Mouse (Mus musculus) layer of hippocampus, adult 11-12 months (tissue): Measurements from ENCODE around the gene Crebrf.

Experiments
- DNase-seq: peaks from one replicate; pipeline ENCODE4 v3.0.0; 2022; ENCODE audit warnings: low spot score

The Crebrf gene

DNA sequence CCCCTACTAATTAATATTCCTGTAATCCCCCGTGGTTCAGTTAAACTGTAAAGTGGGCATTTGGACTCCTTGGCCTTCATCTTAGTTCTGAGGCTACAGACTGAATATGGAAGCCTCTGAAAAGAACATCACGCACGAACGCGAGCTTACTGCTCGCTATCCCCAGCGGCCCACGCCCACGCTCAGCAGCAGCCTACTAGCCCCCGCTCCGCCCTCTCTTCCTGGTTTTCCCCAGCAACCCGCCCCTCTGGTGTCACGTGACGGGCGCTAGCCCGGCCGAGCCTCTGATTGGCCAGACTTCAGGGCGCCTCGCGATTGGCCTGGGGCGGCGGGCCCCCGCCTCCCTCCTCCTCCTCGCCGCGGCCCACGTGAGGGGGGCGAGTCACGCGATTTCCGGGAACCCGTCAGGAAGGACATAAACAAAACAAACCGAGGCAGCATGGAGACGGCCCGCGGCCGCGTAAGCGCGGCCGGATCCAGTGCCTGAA lies at the start of gene Crebrf:
TSS of gene Crebrf (plus strand) at position 380 of the 488 bp plus-strand sequence.
- DNase-seq = peak; percentile 99

DNA sequence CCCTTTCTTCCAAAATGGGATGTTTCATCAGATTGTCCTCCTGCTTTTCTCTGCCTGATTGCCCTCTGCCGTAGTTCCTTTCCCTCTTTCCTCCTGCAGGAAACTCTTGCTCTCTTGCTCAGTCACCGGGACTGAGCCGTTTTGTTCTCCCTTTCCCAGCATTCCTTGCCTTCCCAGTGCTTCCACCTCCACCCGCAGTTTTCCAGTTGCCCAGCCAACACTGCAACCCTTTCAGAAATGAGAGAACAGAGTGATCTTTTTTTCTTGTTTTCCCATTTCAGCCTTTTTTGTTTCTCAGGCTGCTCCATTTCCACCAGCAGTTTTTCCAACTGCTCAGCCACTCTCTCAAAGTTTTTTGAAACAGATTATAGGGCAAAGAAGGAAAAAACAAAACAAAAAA lies 44.2 kb upstream of the Crebrf start:
- DNase-seq = no peak

DNA sequence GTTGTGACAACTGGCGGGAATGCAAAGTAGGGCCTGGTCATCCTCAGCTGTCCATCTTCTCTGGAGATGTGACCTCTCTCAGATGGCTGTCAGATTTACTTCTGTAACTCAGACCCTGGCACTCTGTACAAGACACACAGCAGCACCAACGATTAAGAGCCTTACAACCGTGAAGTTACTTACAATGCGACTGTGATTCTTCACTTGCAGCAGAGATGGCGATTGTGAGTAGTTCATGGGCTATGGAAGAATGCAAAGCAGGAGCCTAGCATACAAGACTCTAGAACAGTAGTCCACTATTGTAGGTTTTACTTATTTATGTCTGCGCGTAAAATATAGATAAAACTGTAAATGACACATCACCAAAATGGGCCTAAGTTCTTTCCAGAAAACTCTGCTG lies 39.6 kb upstream of the Crebrf start:
- no peak for DNase-seq

DNA sequence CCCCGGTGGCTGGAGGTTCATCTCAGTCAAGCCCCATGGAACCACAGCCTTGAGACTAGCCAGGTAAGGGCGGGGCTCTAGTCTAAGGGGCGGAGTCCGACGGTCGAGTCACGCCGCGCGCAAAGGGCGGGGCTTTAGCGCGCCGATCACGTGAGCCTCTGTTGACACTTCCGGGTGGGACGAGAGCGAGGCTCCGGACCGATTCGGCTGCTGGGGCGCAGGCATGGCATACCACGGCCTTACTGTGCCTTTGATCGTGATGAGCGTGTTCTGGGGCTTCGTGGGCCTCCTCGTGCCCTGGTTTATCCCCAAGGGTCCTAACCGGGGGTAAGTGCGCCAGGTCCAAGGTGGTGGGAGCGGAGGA lies 39.2 kb upstream of the Crebrf start:
- peak; percentile 90 for DNase-seq

DNA sequence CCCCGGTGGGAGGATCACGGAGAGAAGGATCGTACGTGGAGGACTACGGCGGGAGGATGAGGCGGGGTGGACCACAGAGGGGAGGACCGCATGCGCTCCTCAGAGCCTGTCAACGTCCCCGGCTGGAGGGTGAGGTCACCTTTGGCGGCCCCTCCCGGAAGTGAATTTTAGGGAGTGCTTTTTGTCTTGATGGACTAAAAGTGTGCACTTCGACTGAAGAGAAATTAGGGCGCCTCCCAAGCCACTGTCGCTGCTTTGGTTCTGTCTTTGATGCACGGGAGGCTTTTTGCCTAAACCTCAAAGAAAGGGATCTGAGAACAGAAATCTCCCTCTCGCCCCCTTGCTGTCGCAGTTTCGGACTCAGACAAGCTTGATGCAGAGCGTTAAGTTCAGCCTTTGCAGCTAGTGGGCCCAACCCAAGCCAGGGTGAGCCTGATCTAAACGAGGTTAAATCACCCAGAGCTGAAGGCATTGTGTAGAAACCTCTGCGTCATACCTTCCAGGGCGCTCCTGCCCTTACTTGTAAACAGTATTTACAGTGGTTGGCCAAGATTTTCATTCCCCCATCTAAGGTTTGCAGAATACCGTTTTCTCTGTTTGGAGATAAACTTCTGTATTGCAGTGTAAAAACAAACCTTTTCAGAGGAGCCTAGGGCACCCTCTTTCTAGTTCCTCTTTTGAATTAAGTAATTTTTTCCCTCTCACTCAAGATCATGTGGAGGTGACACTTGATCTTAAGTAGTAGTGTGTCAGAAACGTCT lies 38.7 kb upstream of the Crebrf start:
- peak; percentile 76 for DNase-seq

DNA sequence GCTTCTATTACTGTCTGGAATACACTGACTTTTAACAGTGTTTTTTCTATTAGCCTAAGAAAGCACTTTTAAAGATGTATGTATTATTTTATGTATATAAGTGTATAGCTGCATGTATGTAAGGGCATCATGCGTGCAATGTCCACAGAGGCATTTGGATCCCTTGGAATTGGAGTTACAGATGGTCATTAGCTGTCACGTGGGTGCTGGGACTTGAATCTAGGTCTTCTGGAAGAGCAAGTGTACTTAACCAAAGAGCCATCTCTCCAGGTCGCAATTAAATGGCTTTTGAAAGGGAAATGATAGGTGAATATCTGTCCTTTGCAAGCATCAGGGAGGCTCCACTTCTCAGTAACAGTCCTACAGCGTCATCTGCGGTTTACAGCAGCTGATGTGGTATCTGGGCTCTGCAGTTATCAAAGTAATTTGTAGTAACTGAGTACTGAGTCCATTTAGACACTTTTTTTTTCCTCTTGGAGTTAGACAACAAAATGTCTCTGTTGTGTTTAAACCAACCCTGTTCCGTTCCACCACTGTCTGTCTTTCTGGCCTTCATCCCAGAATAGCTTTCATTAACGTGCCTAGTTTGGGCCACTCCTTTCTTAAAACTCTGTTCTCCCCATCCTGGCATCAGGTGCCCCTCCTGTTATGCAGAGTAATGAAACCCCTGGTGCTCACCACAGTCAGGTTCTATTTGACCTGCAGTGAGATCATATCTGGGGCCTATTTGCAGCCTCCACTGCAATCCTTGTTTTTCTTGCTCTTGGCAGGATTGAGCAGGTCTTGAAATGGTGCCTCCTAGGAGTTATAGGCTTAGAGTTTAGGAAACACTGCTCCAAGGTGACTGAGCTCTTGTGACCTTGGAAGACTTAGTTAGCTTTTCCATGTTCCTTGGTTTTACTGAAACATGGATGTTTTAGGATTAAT lies 37.5 kb upstream of the Crebrf start:
- no peak for DNase-seq

DNA sequence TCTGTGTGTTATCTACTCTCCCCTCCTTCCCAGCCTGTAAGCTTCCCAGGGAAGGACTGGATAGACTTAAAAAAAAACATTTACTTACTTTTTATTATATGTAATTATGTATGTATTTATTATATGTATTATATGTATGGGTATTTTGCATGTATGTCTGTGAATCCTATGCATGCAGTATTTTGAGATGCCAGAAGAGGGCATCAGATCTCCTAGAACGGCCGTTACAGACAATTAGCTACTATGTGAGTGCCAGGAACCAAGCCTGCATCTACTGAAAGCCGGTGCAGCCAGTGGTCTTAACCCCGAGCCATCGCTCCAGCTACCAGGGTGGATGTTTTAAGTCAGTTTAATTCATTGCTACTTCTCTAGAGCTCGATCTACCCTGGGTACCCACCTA lies 34.2 kb upstream of the Crebrf start:
- DNase-seq = no peak

DNA sequence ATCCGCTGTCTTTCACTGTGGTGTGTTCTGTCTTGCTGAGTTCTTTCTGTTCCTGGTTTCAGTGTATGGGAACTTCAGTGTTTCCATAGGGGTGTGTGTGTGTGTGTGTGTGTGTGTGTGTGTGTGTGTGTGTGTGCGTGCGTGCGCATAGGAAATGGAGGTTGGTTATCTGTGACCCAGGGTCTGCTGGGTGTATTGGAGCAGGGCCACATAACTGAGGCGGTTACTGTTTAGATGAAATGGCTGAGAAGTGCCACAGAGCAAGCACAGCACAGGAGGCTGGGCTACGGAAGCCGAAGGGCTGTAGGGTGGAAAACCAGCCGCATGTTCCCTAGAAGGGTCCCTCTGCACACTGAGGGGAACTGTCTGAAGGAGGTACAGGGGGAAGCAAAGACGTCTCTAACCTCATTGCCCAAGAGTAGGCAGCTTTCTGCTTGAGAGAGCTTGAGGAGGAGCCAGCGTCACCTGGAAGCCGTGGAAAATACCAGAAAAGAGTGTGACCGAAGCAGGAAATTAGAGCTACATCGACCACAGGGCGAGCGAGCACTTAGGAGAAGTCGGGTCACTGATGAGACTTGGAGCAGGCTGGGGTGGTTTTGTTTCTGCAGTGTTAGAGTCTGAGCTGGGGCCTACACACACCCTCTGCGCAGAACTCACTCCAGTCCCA lies 29.0 kb upstream of the Crebrf start:
- DNase-seq = no peak

DNA sequence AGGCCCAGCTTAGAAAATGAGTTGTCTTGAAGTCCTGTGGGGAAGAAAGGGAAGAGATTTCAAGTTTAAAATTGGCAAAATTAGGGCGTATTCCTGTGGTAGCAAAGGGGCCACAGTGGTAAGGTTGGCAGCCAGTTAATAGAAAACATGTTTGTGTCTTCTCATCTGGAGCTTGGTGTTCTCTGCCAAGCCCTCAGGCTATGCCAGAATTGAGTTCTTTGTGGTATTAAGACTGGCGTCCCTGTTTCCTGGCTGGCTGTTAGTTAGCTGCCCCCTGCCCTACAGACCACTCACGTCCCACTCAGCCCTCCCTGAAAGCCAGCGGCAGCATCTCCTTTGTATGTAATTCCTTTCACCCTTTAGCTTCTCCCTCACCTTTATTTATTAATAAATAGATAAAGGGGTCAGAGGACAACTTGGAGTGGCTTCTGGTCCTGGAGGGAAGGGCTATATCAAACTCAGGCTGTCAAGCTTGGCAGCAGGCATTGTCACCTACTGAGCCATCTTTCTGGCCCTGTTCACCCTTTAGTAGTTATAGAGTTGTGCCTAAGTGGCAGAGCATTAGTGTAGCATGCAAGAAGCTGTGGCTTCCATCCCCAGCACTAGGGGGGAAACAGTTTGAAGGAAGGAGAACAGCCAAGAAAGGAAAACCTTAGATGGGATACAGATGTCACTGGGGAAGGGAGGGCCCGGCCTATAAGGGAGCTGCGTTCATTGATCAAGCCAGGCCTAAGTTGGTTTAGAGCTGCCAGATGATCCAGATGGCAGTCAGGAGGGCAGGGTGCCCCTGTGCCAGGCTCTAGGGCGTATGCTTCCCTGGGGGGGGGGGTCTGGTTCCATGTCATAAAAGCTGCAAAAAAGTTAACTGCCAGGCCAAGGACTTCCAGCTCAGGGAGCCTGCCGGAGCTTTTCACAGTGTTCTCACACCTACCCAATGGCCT lies 26.4 kb upstream of the Crebrf start:
- peak; percentile 46 for DNase-seq

DNA sequence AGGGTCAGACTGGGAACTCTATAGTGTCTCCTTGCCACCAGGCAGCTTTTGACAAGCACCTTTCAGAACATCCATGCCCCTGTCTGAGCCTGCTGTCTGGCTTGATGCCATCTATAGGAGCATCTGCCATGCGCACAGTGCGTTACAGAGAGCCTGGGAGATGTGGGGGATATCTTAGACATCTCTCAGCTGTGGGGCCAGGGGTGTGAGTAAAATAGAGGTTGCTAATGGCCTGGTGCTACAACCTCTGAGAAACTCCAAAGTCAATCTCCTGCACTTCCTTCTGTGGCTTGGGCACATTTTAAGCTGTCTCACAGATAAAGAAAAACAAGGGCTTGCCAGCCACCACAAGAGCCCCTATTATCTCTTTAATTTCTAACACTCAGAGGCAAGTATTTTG lies 25.6 kb upstream of the Crebrf start:
- DNase-seq = no peak

DNA sequence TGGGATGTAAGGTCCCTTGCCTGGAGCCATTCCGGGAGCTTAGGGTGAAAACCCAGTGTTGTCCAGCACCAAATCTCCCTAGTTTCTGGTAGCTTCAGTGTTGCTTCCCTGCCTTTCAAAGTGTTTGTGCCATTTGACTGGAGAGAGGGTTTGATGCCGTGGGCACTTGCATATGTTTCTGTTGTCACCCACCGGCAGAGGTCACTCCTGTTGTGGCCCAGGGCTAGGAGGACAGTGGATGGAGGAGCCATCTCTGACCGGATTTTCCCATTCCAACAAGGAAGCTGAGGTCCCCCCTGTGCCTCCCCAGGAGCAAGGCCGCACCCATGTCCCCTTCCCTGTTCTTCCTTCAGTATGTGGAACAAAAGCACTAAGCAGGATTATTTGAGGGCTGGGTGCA lies 25.2 kb upstream of the Crebrf start:
- no peak for DNase-seq

DNA sequence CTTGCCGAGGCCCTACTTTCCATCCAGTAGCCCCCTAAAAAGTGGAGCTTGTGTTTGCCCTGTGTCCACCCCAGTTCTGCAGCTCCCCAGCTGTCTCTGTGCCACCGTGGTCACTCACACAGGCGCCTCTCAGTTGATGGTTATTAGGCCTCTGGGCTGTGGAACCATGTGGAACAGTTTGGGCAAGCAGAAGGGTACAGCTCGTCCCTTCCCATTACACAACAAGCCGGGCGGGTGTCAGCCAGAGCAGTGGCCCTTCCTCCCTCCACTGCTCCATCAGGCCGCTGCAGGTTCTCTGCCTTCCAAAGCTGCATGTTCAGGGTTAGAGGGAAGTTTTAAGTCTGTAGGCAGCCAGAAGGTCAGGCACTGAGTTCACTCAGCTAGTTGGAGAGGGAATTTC lies 24.3 kb upstream of the Crebrf start:
- DNase-seq = no peak

DNA sequence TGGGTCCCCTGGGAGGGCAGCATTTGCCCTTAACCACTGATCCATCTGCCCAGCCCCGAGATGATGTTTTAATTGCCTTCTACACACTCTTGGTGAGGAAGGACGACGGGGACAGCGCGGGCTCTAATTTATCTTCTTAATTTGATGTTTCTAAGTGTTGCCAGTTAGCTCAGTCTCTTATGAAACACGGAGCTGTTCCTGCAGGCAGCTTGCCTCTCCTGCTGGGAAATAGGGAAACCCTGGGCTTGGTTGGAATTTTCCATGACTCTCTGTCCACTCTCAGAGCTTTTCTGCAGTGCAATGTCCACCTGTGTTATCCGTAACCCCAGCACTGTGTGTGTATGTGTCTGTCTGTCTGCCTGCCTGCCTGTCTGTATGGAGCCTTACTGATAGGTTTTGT lies 22.0 kb upstream of the Crebrf start:
- no peak for DNase-seq

DNA sequence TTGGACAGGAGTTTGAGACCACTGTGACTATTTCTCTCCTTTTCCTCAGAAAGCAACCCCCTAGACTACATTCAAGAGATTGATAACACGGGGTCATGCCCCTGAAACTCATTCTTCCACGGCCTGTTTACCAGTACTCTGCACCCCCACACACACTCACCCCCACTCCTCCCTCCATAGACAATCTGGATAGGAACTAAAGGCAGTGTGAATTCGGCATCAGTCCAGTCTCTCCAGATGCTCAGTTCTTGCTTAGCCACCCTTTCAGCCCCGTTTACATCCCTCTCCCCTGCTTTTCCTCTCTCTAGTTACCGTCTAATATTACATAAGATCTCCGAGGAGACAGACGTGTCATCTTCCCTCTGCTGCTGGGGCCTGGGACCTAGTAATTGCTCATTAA lies 21.3 kb upstream of the Crebrf start:
- DNase-seq = no peak

DNA sequence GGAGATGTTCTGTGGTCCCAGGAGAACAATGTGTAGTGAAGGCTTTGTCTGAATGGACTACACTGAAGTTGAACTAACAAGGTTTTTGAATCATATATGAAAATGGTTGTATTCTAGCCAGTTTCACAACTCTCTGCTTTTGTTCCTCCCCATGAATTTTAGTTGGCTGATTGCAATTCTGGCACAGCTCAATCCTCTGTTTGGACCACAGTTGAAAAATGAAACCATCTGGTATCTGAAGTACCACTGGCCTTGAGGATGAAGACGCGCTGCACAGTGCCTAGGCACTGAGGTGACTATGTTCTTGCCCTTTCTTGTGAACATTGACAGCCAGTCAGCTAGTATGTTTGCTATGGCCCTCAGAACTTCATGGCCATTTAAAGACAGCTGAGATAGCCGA lies 20.3 kb upstream of the Crebrf start:
- DNase-seq = no peak

DNA sequence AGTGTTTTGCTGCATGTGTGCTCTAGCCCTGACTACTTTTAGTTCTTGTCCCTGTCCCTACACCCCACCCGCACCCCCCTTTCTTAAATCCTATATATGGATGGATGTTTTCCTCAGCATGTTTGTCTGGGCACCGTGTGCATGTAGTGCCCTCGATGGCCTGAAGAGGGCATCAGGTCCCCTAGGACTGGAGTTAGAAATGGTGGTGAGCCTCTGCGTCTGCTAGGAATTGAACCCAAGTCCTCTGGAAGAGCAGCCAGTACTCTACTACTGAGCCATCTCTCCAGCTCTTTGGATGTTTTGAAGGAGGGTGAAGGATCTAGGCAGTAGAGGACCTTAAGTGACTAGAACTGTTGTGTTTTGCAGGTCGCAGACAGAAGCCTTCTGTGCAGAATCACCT lies 16.6 kb upstream of the Crebrf start:
- DNase-seq = no peak

DNA sequence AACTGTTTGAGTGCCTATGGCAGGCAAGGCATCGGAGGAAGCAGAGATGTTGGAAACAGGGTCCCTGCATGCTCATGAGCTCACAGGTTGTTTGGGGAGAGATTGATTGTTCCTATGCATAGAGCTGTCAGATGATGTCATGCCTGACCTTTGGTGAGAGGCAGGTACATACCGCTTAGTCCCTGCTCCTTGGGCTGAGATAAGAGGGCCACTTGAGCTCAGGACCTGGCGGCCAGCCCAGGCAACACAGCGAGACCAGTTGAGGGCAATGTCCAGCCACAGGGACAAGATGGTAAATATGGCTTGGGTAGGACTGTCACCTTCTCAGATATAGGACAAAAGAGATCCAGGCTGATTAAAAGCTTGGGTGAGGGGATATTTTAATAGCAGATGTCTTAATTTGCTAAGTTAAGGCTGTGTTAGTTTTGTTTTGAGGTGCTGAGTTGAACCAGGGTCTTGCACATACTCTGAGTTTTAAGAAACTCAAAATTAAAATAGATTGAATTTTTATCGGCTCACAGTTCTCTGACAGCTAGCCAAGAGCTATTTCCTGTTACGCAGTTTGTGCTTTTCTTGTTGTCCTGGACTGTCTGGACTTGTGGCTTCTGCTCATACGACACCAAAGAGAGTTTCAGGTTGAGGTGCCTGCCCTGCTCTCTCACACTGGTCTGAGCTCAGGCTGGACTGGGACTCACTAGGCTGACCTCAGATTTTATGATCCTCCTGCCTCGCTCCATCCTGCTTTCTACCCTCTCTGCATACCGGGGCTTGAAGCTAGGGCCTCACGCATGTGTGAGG lies 15.4 kb upstream of the Crebrf start:
- DNase-seq = no peak

DNA sequence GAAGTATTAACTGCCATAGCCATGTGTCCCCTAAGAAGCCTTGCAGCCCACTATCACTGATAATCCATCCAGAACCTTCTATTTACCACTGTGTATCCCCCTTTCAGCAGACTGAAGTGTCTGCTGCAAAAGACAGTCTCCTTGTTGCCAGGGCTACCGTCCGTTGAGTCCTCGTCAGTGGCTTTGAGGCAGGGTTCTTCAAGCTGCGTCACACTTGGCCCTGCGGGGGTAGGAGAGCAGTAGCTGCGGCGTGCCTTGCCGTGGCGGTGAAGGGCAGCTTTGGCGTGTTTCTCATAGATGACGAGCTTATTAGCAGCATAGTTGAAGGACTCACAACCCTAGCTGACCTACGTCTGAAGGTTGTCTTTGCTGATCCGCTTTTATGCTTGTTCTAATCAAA lies 13.9 kb upstream of the Crebrf start:
- DNase-seq = no peak

DNA sequence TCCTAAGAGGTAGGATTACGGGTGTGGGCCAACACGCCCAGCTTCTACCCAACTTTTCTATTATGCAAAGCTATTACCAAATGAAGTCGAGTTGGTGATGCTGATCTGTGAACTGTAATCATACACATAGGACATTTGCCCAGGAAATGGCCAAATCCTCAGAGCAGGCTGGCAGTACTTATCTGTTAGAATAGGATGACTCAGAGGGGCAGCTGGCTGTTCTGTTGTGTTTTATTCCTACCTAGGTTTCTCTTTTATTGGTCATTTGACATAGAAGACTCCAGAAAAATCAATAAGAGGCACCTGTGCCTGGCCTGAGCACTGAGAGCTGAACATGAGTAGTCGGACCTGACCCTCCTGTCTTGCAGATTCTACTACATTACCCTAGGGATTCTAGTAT lies 12.8 kb upstream of the Crebrf start:
- DNase-seq = no peak

DNA sequence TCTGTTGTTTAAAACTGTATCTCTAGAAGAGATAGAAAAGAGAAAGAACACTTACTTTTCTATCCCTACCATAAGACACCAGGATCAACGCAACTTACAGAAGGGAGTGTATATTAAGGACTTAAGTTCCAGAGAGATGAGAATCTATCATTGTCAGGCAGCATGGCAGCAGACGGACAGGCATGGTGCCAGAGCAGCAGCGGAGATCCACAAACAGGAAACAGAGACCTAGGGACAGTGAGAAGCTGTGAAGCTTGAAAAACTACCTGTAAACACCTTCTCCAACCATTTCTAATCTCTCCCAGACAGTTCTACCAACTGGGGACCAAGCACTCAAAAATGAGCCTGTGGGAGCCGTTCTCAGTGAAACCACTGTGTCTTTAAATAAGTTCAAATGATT lies 11.8 kb upstream of the Crebrf start:
- DNase-seq = no peak
